Mouse (Mus musculus): ENCODE measurements around the gene Duox2. TPM values are rescaled to one million over a fixed set of nuclear protein-coding genes. Genes with fewer than 3 reads are reported as not detected.
A peak's percentile ranks its signal among the peaks of the same experiment; 100 is the strongest.

The Duox2 gene
- polyA plus RNA-seq, 1 experiment from 2014 or later: 0.07 TPM

- H3K27me3 ChIP-seq (ENCODE audit: control insufficient read depth, insufficient read depth, low read length): no peaks in the 10 kb centered on the region
- H3K9me3 ChIP-seq (ENCODE audit: control insufficient read depth, low read length): no peaks in the 10 kb centered on the region
- H3K4me1 ChIP-seq (ENCODE audit: control insufficient read depth in 2 of 2, insufficient read depth in 2 of 2, low read length in 2 of 2): peaks cover 4 to 6% of the 10 kb centered on the region in 2 experiments
- ATAC-seq (ENCODE audit: insufficient number of reproducible peaks, insufficient read depth, low FRiP score, low read depth): no peak
- H3K4me2 ChIP-seq (ENCODE audit: low read length): peak overlapping the region; percentile 86
- peak overlapping the region; percentile 56 to 88; a peak in 3 of 4 replicates for H3K4me3 ChIP-seq (ENCODE audit: control insufficient read depth in 1 of 2, insufficient read depth in 1 of 2, low read depth in 1 of 2, low read length in 2 of 2)
- WGBS: 72% methylated on average over 2 of the region's 2 CpGs
- H3K9ac ChIP-seq (ENCODE audit: low read length): peak overlapping the region; percentile 78
- H3K27ac ChIP-seq (replicated peaks in 1 of 2; ENCODE audit: control insufficient read depth in 1 of 2, insufficient read depth in 1 of 2, low read depth in 2 of 2, low read length in 2 of 2): peak overlapping the region in 1 of 2 experiments; percentile 28; a peak in 1 of 4 replicates
- no peaks in the 10 kb centered on the region for H3K36me3 ChIP-seq (ENCODE audit: control insufficient read depth, insufficient read depth, low read length)
Measured at GRCm38 (mm10) chr2:122235425-122235824, 62.8 kb downstream of the Duox2 start.

GRCm38 (mm10) chr2:122234611-122235288, 63.5 kb downstream of the Duox2 start, which contains the start of gene Sord:
TSS of gene Sord (plus strand) at chr2:122234749.
- Histone ChIP-seq H3K4me1 (ENCODE audit: control insufficient read depth in 2 of 2, insufficient read depth in 2 of 2, low read length in 2 of 2) (peaks cover 4 to 6% of the 10 kb centered on the region in 2 experiments), H3K27ac (replicated peaks in 1 of 2; ENCODE audit: control insufficient read depth in 1 of 2, insufficient read depth in 1 of 2, low read depth in 2 of 2, low read length in 2 of 2) (peak within 1 kb of the TSS; percentile 77 to 83), H3K27me3 (ENCODE audit: control insufficient read depth, insufficient read depth, low read length) (no peaks in the 10 kb centered on the region), H3K36me3 (ENCODE audit: control insufficient read depth, insufficient read depth, low read length) (no peaks in the 10 kb centered on the region), H3K4me2 (ENCODE audit: low read length) (peak within 1 kb of the TSS; percentile 86), H3K9ac (ENCODE audit: low read length) (peak within 1 kb of the TSS; percentile 78), H3K9me3 (ENCODE audit: control insufficient read depth, low read length) (no peaks in the 10 kb centered on the region), H3K4me3 (ENCODE audit: control insufficient read depth in 1 of 2, insufficient read depth in 1 of 2, low read depth in 1 of 2, low read length in 2 of 2) (peak within 1 kb of the TSS; percentile 56 to 88)
- peak; percentile 92 for ATAC-seq (ENCODE audit: insufficient number of reproducible peaks, insufficient read depth, low FRiP score, low read depth)
- WGBS: under 1% methylated on average over 35 of the region's 35 CpGs

- Histone ChIP-seq H3K36me3 (ENCODE audit: control insufficient read depth, insufficient read depth, low read length) (no peaks in the 10 kb centered on the region), H3K27ac (replicated peaks in 1 of 2; ENCODE audit: control insufficient read depth in 1 of 2, insufficient read depth in 1 of 2, low read depth in 2 of 2, low read length in 2 of 2) (peak overlapping the region; percentile 77 to 83), H3K4me2 (ENCODE audit: low read length) (peak overlapping the region; percentile 86), H3K9ac (ENCODE audit: low read length) (peak overlapping the region; percentile 78), H3K9me3 (ENCODE audit: control insufficient read depth, low read length) (no peaks in the 10 kb centered on the region), H3K27me3 (ENCODE audit: control insufficient read depth, insufficient read depth, low read length) (no peaks in the 10 kb centered on the region), H3K4me3 (ENCODE audit: control insufficient read depth in 1 of 2, insufficient read depth in 1 of 2, low read depth in 1 of 2, low read length in 2 of 2) (peak overlapping the region; percentile 56 to 88), H3K4me1 (ENCODE audit: control insufficient read depth in 2 of 2, insufficient read depth in 2 of 2, low read length in 2 of 2) (peaks cover 4 to 6% of the 10 kb centered on the region in 2 experiments)
- ATAC-seq (ENCODE audit: insufficient number of reproducible peaks, insufficient read depth, low FRiP score, low read depth): no peak
- 7% methylated on average over 26 of the region's 26 CpGs for WGBS
Measured at GRCm38 (mm10) chr2:122233759-122234557, 64.3 kb downstream of the Duox2 start.

- peak overlapping the region; percentile 86; the same call in 1 of the 2 replicates for H3K4me2 ChIP-seq (ENCODE audit: low read length)
- no peak overlapping the region for H3K27ac ChIP-seq (replicated peaks in 1 of 2; ENCODE audit: control insufficient read depth in 1 of 2, insufficient read depth in 1 of 2, low read depth in 2 of 2, low read length in 2 of 2)
- no peak overlapping the region for H3K4me3 ChIP-seq (ENCODE audit: control insufficient read depth in 1 of 2, insufficient read depth in 1 of 2, low read depth in 1 of 2, low read length in 2 of 2)
- WGBS: 55% methylated on average over 5 of the region's 5 CpGs
- H3K9ac ChIP-seq (ENCODE audit: low read length): no peak overlapping the region
- H3K27me3 ChIP-seq (ENCODE audit: control insufficient read depth, insufficient read depth, low read length): no peaks in the 10 kb centered on the region
- no peaks in the 10 kb centered on the region for H3K36me3 ChIP-seq (ENCODE audit: control insufficient read depth, insufficient read depth, low read length)
- H3K9me3 ChIP-seq (ENCODE audit: control insufficient read depth, low read length): no peaks in the 10 kb centered on the region
- H3K4me1 ChIP-seq (ENCODE audit: control insufficient read depth in 2 of 2, insufficient read depth in 2 of 2, low read length in 2 of 2): peaks cover 4 to 6% of the 10 kb centered on the region in 2 experiments
- no peak for ATAC-seq (ENCODE audit: insufficient number of reproducible peaks, insufficient read depth, low FRiP score, low read depth)
Measured at GRCm38 (mm10) chr2:122233341-122233740, 64.9 kb downstream of the Duox2 start.

GRCm38 (mm10) chr2:122231616-122232015, 66.6 kb downstream of the Duox2 start:
- no peak overlapping the region for H3K27ac ChIP-seq (replicated peaks in 1 of 2; ENCODE audit: control insufficient read depth in 1 of 2, insufficient read depth in 1 of 2, low read depth in 2 of 2, low read length in 2 of 2)
- H3K4me2 ChIP-seq (ENCODE audit: low read length): no peak overlapping the region
- whole genome bisulfite sequencing: 87% methylated on average over 9 of the region's 9 CpGs
- H3K4me3 ChIP-seq (ENCODE audit: control insufficient read depth in 1 of 2, insufficient read depth in 1 of 2, low read depth in 1 of 2, low read length in 2 of 2): no peak overlapping the region
- no peaks in the 10 kb centered on the region for H3K36me3 ChIP-seq (ENCODE audit: control insufficient read depth, insufficient read depth, low read length)
- ATAC-seq (ENCODE audit: insufficient number of reproducible peaks, insufficient read depth, low FRiP score, low read depth): no peak
- H3K9me3 ChIP-seq (ENCODE audit: control insufficient read depth, low read length): no peaks in the 10 kb centered on the region
- H3K9ac ChIP-seq (ENCODE audit: low read length): no peak overlapping the region
- peaks cover 4 to 6% of the 10 kb centered on the region in 2 experiments for H3K4me1 ChIP-seq (ENCODE audit: control insufficient read depth in 2 of 2, insufficient read depth in 2 of 2, low read length in 2 of 2)
- no peaks in the 10 kb centered on the region for H3K27me3 ChIP-seq (ENCODE audit: control insufficient read depth, insufficient read depth, low read length)

- H3K27me3 ChIP-seq (ENCODE audit: control insufficient read depth, insufficient read depth, low read length): no peaks in the 10 kb centered on the region
- H3K4me1 ChIP-seq (ENCODE audit: control insufficient read depth in 2 of 2, insufficient read depth in 2 of 2, low read length in 2 of 2): peaks cover 3% of the 10 kb centered on the region in 2 experiments
- ATAC-seq (ENCODE audit: insufficient number of reproducible peaks, insufficient read depth, low FRiP score, low read depth): no peak
- no peaks in the 10 kb centered on the region for H3K9me3 ChIP-seq (ENCODE audit: control insufficient read depth, low read length)
- H3K4me2 ChIP-seq (ENCODE audit: low read length): no peak overlapping the region
- H3K27ac ChIP-seq (replicated peaks in 1 of 2; ENCODE audit: control insufficient read depth in 1 of 2, insufficient read depth in 1 of 2, low read depth in 2 of 2, low read length in 2 of 2): no peak overlapping the region
- H3K4me3 ChIP-seq (ENCODE audit: control insufficient read depth in 1 of 2, insufficient read depth in 1 of 2, low read depth in 1 of 2, low read length in 2 of 2): no peak overlapping the region
- 83% methylated on average over 6 of the region's 6 CpGs for WGBS
- no peaks in the 10 kb centered on the region for H3K36me3 ChIP-seq (ENCODE audit: control insufficient read depth, insufficient read depth, low read length)
- no peak overlapping the region for H3K9ac ChIP-seq (ENCODE audit: low read length)
Measured at GRCm38 (mm10) chr2:122230395-122230794, 67.9 kb downstream of the Duox2 start.

All from heart, embryonic 14.5 days (tissue).